Mouse (Mus musculus): Measurements from ENCODE around the gene Mfrp. TPM values are rescaled to one million over a fixed set of nuclear protein-coding genes. Genes with fewer than 3 reads are reported as not detected.

The Mfrp gene
- total RNA-seq, 2 experiments from 2014 or later = not detected

DNA sequence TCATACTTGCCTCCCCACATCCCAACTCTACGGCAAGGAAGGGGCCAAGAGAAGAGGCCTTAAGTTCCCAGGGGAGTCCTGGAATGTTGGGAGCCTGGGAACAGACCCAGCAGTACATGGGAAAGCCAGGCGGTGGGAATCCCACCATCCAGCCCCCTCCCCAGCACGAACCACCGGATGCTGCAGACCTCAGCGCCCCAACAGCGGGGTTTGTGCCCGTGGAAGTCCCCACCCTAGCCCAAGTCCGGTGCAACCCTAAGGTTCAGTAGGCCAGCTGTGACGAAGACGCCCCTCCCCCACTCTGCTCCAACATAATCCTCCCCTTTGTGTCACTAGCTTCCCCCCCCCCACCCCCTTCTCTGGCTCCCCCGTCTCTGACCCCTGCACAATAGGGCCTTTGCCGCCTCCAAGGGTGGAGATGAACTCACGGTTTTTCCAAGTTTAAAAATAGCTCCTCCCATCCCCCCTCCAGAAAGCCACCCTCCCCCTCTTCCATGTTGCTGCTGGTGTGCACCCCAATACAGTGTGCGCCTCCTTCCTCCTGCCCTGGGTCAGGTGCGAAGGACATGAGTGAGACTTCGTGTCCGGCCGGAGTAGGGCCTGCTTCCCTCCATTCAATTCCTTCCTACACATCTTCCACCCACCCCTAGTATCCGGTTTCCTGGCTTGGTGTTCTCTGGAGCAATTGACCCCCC lies 29.2 kb downstream of the Mfrp start:
- DNase-seq = peak; percentile 76

DNA sequence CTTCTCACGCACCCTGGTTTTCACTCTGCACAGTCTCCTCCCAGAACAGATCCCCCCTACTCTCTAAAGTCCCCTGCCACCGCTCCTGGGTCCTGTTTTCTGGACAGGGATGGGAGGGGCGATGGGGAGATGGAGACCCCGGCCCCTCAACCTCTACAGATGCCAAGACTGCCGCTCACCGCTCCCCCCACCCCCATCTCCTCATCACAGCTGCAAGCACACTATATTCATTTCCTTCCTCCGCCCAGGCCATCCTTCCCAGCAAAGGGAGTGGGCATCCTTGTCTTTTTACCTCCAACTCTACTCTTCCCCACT lies 29.7 kb downstream of the Mfrp start:
- no peak for DNase-seq

GRCm38 (mm10) chr9:44132200-44132599 lies 30.7 kb downstream of the Mfrp start:
- DNase-seq = no peak

DNA sequence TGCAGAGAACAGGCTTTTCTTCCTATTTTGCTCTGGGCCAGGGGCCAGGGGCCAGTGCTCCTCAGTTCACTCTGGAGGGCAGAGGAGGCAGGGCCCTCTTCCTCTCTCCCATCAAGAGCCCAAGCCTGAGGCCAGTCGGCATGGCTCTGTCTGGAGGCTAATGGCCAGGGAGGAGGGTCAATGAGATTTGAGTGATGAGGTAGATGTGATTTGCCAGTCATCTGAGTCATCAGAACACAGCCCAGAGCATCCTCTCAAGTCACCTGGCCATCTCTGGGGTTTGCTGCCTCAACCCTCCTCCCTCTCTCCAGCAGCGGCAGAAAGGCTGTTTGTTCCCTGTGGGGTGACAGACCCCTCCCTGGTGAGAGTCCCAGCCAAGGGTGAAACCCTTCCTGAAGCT lies 31.8 kb downstream of the Mfrp start:
- no peak for DNase-seq

- peak; percentile 85 for DNase-seq
Observed at GRCm38 (mm10) chr9:44134101-44134850, 32.7 kb downstream of the Mfrp start, which contains the start of gene Mcam. Gene Mcam (plus strand): TSS chr9:44134469.

- DNase-seq = peak; percentile 84
Observed at GRCm38 (mm10) chr9:44134851-44135730, 33.6 kb downstream of the Mfrp start.

GRCm38 (mm10) chr9:44135731-44136411 lies 34.3 kb downstream of the Mfrp start:
- peak; percentile 48 for DNase-seq

GRCm38 (mm10) chr9:44137846-44138245 lies 36.3 kb downstream of the Mfrp start:
- DNase-seq = no peak

GRCm38 (mm10) chr9:44141951-44142350 lies 40.4 kb downstream of the Mfrp start:
- no peak for DNase-seq

DNA sequence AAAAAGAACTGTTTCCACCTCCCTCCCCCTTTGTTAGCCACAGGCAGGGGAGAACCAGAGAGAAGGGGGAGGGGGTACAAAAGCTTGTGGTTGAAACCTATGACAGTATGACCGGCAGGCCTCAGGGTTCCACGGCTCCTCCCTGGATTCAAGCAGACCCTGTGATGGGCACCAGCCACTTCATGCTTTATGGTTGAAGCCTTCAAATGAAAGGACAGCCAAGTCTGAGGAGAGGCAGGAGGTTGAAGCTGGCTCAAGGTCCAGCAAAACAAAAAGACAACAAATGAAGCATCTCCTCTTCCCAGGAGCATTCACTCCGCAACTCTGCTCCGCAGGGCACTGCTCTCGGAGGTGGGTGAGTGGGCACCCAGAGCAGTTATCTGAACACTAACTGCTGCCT lies 41.9 kb downstream of the Mfrp start:
- DNase-seq = no peak

DNA sequence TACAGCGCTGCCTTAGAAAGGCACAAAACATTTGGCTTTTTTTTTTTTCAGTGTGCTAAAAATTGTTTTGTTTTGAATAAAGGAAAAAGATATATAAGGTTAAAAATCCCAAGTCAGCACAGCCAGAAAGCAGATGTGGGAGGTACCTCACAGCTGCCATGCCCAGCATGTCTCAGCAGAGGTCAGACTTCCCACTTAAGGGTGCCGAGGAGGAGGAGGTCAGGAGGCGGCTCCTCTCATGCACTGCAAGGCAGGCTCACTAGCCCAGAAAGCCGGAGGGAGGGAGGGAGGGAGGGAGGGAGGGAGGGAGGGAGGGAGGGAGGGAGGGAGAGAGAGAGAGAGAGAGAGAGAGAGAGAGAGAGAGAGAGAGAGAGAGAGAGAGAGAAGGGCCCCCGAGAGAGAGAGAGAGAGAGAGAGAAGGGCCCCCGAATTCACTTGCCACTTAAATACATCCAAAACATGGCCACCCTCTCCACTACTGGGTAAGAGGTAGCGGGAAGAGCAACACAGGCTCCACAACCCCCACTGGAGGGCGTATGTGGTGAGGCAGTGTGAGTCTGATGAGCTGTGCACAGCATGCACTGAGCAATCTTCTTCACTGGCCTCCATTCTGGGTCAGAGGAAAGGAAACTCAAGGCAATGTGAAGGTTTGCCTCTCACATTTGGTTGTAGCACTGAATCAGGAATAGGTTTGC lies 42.6 kb downstream of the Mfrp start:
- peak; percentile 55 for DNase-seq

- DNase-seq = no peak
Observed at GRCm38 (mm10) chr9:44144718-44145060, 43.2 kb downstream of the Mfrp start.

GRCm38 (mm10) chr9:44147290-44147689 lies 45.8 kb downstream of the Mfrp start:
- DNase-seq = peak; percentile 61

Other genes with a start within 250 kb of the Mfrp start
- 10 to 100 TPM; 16.2 to 18.8 TPM for gene Thy1, start 58.3 kb upstream of the Mfrp start, total RNA-seq (2021)
- 10 to 100 TPM; 72.6 to 79.0 TPM for gene Usp2, start 34.7 kb upstream of the Mfrp start, total RNA-seq (2021)
- 1 to 10 TPM; 8.5 to 9.7 TPM for gene C1qtnf5, start 5.5 kb downstream of the Mfrp start, total RNA-seq (2021)
- gene Gm49380, start 11.8 kb downstream of the Mfrp start, total RNA-seq (2021) = not detected
- 10 to 100 TPM; 22.3 to 24.7 TPM for gene Rnf26, start 11.8 kb downstream of the Mfrp start, total RNA-seq (2021)
- 100 to 1,000 TPM; 204 to 213 TPM for gene Mcam, start 32.7 kb downstream of the Mfrp start, total RNA-seq (2021)
- 10 to 100 TPM; 28.5 to 28.8 TPM for gene Cbl, start 132.3 kb downstream of the Mfrp start, total RNA-seq (2021)
- gene Ccdc153, start 138.9 kb downstream of the Mfrp start, total RNA-seq (2021) = not detected
- 1 to 10 TPM in 1 of 2 experiments, under 1 TPM in 1; 0.92 to 1.0 TPM for gene Pdzd3, start 149.7 kb downstream of the Mfrp start, total RNA-seq (2021)
- 10 to 100 TPM; 13.8 to 15.3 TPM for gene Nlrx1, start 166.9 kb downstream of the Mfrp start, total RNA-seq (2021)
- 1 to 10 TPM; 1.2 to 1.5 TPM for gene Abcg4, start 186.9 kb downstream of the Mfrp start, total RNA-seq (2021)
- gene Hinfp, start 203.9 kb downstream of the Mfrp start, total RNA-seq (2021) = 10 to 100 TPM; 15.4 to 16.3 TPM
- 10 to 100 TPM; 16.3 to 16.5 TPM for gene C2cd2l, start 218.6 kb downstream of the Mfrp start, total RNA-seq (2021)
- gene Dpagt1, start 224.3 kb downstream of the Mfrp start, total RNA-seq (2021) = 10 to 100 TPM; 24.1 to 25.0 TPM
- 100 to 1,000 TPM; 157 to 164 TPM for gene H2afx, start 233.0 kb downstream of the Mfrp start, total RNA-seq (2021)
- 10 to 100 TPM; 54.0 to 60.6 TPM for gene Hmbs, start 242.5 kb downstream of the Mfrp start, total RNA-seq (2021)

All from heart, postnatal 4 days (tissue).